Mouse (Mus musculus) brain, embryonic 14.5 days (tissue): ENCODE measurements at regions not wholly inside any gene's neighbourhood (a gene's known extent, or its start where the extent isn't known, plus 50 kb on each side); places are given as distances from the start of the nearest gene placed in this dataset.

ENCODE experiments used
- CTCF ChIP-seq: fragments of 200-500 bp; IDR thresholded peaks from 2 replicates; pipeline ENCODE4 v1.5.1; 2012; ENCODE audit warnings: inconsistent platforms, mild to moderate bottlenecking, moderate library complexity, borderline replicate concordance; ENCODE audit not compliant: insufficient read depth, insufficient read length; ENCODE audit errors: extremely low read depth
- POLR2A ChIP-seq: fragments of 200-500 bp; IDR thresholded peaks from 2 replicates; pipeline ENCODE4 v1.6.1; 2012; ENCODE audit warnings: mild to moderate bottlenecking, inconsistent platforms, borderline replicate concordance; ENCODE audit not compliant: poor library complexity, insufficient read depth, insufficient read length, severe bottlenecking; ENCODE audit errors: extremely low read depth

DNA sequence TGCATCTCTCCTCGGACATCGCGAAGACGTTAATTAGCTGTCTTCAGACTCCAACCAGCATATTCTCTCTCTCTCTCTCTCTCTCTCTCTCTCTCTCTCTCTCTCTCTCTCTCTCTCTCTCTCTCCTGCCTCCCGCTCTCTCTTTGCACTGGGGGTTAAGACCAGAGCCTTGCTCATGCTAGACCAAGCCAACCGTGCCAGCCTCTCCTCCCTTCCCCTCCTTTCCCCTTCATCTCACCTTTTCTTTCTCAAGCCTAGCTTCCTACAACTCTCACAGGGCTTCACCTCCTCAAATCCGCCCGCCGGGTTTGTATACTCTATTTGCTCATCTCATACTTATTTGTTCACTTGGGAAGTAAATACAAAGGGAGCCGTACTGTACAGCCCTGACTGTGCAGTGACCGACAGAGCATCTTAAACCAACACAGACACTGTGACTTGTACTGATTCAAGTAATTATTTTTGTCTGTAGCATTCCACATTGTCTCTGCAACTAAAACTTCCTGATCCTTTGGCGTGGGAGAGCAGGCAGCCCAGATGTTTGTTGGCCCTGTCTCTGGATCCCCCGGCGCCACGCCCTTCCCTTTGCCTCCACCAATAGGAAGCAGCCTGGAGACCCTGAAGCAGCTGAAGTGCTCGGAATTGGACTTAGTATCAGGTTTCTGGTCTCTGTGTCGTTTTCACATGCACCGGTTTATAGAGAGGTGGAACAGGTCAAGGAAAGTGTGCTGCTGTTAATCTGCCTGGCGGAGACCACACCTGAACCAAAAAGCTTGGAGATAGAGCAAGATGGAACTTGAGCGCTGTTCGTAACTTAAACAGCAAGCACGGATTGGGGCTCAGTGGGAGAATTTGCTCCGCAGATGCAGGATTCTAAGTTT, 145.1 kb downstream of the Sox2 start:
- TF ChIP-seq CTCF (no peak), POLR2A (no peak)
